In the genomic region with DNA sequence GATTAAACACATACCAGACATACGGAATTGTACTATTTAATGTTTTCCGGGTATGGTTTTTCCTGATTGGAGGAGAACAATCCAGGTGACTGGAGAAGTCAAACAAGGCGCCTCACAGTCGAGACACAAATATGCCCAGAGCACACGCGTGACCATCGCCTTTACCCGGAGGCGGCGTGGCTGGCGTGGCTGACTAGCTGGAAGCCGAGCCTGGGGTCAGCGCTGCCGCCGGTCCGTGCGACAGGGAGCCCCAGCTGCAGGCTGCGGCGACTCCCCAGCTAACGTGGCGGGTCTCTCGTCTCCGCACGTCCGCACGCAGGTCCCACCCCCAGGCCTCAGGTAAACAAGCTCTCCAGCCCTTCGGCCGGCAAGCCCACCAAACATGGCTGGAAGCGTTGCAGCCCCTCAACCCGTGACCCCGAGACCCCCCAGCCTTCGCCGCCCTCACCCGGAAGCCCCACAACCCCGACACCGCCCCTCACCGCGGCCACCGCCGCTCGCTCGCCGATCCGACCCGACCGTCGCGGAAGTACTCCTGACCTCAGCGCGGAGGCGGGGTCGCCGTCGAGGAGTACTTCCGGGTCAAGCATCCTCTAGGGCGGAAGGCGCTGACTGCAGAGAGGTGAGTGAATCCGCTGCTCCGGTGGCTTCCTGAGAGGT, we compare ENCODE assay signal across 8 mouse cellular contexts. TPM values are rescaled to one million over a fixed set of nuclear protein-coding genes. Genes with fewer than 3 reads are reported as not detected.
DNase-seq lines count a peak whose midpoint lies in the region; ATAC-seq and TF ChIP-seq lines count a peak whose summit lies in the region.

A gene (minus strand): TSS at position 527 of the 660 bp plus-strand sequence.
A gene (plus strand): TSS at position 574 of the 660 bp plus-strand sequence.

- peak within 1 kb of the TSS; percentile 86 for H3K9ac ChIP-seq in embryonic facial prominence, embryonic 14.5 days (ENCODE audit: low read depth, low read length)
- peak within 1 kb of the TSS; percentile 84 for H3K9ac ChIP-seq in limb, embryonic 14.5 days (ENCODE audit: low read depth, low read length, severe bottlenecking)
- peak within 1 kb of the TSS; percentile 82 for H3K9ac ChIP-seq in midbrain, postnatal 0 days (replicated peaks; ENCODE audit: low read length, poor library complexity, severe bottlenecking)

- H3K27me3 ChIP-seq in embryonic facial prominence, embryonic 14.5 days (replicated peaks; ENCODE audit: control insufficient read depth, insufficient read depth, low read length), result no peaks in the 10 kb centered on the region
- H3K27me3 ChIP-seq in limb, embryonic 14.5 days (ENCODE audit: control insufficient read depth, insufficient read depth, low read length), result no peaks in the 10 kb centered on the region
- no peaks in the 10 kb centered on the region for H3K27me3 ChIP-seq in midbrain, postnatal 0 days (ENCODE audit: insufficient read depth, low read length)

- H3K4me3 ChIP-seq in embryonic facial prominence, embryonic 14.5 days (ENCODE audit: low read depth, low read length), result peak within 1 kb of the TSS; percentile 91
- peak within 1 kb of the TSS; percentile 89 for H3K4me3 ChIP-seq in limb, embryonic 14.5 days (replicated peaks; ENCODE audit: low read length)
- H3K4me3 ChIP-seq in midbrain, postnatal 0 days (ENCODE audit: low read depth, low read length), result peak within 1 kb of the TSS; percentile 87

- peak within 1 kb of the TSS; percentile 85 for H3K27ac ChIP-seq in embryonic facial prominence, embryonic 14.5 days (replicated peaks; ENCODE audit: low read depth, low read length)
- H3K27ac ChIP-seq in limb, embryonic 14.5 days (replicated peaks; ENCODE audit: low read depth, low read length), result peak within 1 kb of the TSS; percentile 82
- peak within 1 kb of the TSS; percentile 73; the same call in 1 of the 2 replicates for H3K27ac ChIP-seq in midbrain, postnatal 0 days (ENCODE audit: low read depth, low read length)

- ATAC-seq in embryonic facial prominence, embryonic 14.5 days (ENCODE audit: low read depth), result peak; percentile 97
- ATAC-seq in limb, embryonic 14.5 days (ENCODE audit: low FRiP score, low read depth), result peak; percentile 96
- ATAC-seq in midbrain, postnatal 0 days (ENCODE audit: low FRiP score), result peak; percentile 95

- no peaks in the 10 kb centered on the region for H3K9me3 ChIP-seq in embryonic facial prominence, embryonic 14.5 days (ENCODE audit: control insufficient read depth, low read length)
- H3K9me3 ChIP-seq in limb, embryonic 14.5 days (ENCODE audit: control insufficient read depth, low read length), result no peaks in the 10 kb centered on the region
- no peaks in the 10 kb centered on the region for H3K9me3 ChIP-seq in midbrain, postnatal 0 days (ENCODE audit: low read length)

- 0 out of 2 replicates have a peak, but pooled peaks cover 29% of the 10 kb centered on the region for H3K36me3 ChIP-seq in embryonic facial prominence, embryonic 14.5 days (ENCODE audit: control insufficient read depth, insufficient read depth, low read length)
- H3K36me3 ChIP-seq in limb, embryonic 14.5 days (ENCODE audit: control insufficient read depth, insufficient read depth, low read length), result peaks cover 20% of the 10 kb centered on the region
- H3K36me3 ChIP-seq in midbrain, postnatal 0 days (ENCODE audit: insufficient read depth, low read length), result no peaks in the 10 kb centered on the region

- peak within 1 kb of the TSS; percentile 74 for H3K4me2 ChIP-seq in embryonic facial prominence, embryonic 14.5 days (ENCODE audit: low read depth, low read length)
- H3K4me2 ChIP-seq in limb, embryonic 14.5 days (replicated peaks; ENCODE audit: low read depth, low read length, severe bottlenecking), result peak within 1 kb of the TSS; percentile 53
- H3K4me2 ChIP-seq in midbrain, postnatal 0 days (ENCODE audit: low read depth, low read length, poor library complexity, severe bottlenecking), result peak within 1 kb of the TSS; percentile 62

- peaks cover 4% of the 10 kb centered on the region; the same call in 1 of the 2 replicates for H3K4me1 ChIP-seq in embryonic facial prominence, embryonic 14.5 days (ENCODE audit: control insufficient read depth, insufficient read depth, low read length)
- H3K4me1 ChIP-seq in limb, embryonic 14.5 days (ENCODE audit: control insufficient read depth, insufficient read depth, low read length), result peaks cover 7% of the 10 kb centered on the region; the same call in 1 of the 2 replicates
- H3K4me1 ChIP-seq in midbrain, postnatal 0 days (ENCODE audit: insufficient read depth, low read length), result peaks cover 7% of the 10 kb centered on the region; the same call in 1 of the 2 replicates

- 0% methylated on average over 34 of the region's 59 CpGs for WGBS in embryonic facial prominence, embryonic 14.5 days
- WGBS in limb, embryonic 14.5 days, result under 1% methylated on average over 55 of the region's 59 CpGs
- under 1% methylated on average over 58 of the region's 59 CpGs for WGBS in midbrain, postnatal 0 days

- TF ChIP-seq CTCF in midbrain, postnatal 0 days (IDR thresholded peaks at IDR 0.05), result no peak

- TF ChIP-seq POLR2A in limb, embryonic 14.5 days (IDR thresholded peaks at IDR 0.05; ENCODE audit: borderline replicate concordance, extremely low read depth, insufficient read depth, insufficient read length), result peak; percentile 21; the same call in 1 of the 2 replicates

- peak; percentile 81 for DNase-seq in 3T3-L1 (ENCODE audit: low read depth, low spot score)
- DNase-seq in adrenal gland, postnatal 4 days (ENCODE audit: low spot score in 2 of 2), result peak; percentile 87 to 89
- DNase-seq in embryonic facial prominence, embryonic 14.5 days (ENCODE audit: low spot score), result peak; percentile 90
- peak; percentile 91 for DNase-seq in heart, adult 8-10 months (ENCODE audit: low spot score)
- DNase-seq in kidney, adult 9 months, result peak; percentile 91
- DNase-seq in limb, embryonic 14.5 days (ENCODE audit: low spot score), result peak; percentile 88
- DNase-seq in midbrain, postnatal 0 days (ENCODE audit: low spot score), result peak; percentile 90
- peak; percentile 90 to 95 for DNase-seq in spleen, postnatal 14 days (ENCODE audit: low spot score in 2 of 2)

RNA-seq across cellular contexts. Expression of the first gene that starts in this region (rescaled TPM):
- total RNA-seq in adrenal gland, postnatal 4 days (2021), result 10 to 100 TPM; 54.9 to 60.5 TPM
- 47.7 and 49.5 TPM in 2 replicates for polyA plus RNA-seq in embryonic facial prominence, embryonic 14.5 days (2014; fragmentation: Nextera tagmentation; extraction: Ambion mirVana)
- 10 to 100 TPM; 42.2 to 45.8 (median 44.2) TPM for total RNA-seq in heart, adult 8-10 months (2022)
- polyA plus RNA-seq in limb, embryonic 14.5 days (2012; rRNA removed), result 57.3 and 61.8 TPM in 2 replicates
- 50.7 and 53.2 TPM in 2 replicates for polyA plus RNA-seq in limb, embryonic 14.5 days (2014; fragmentation: Nextera tagmentation; extraction: Ambion mirVana)
- total RNA-seq in midbrain, postnatal 0 days (2014; rRNA removed), result 29.5 and 46.4 TPM in 2 replicates
- 50.9 and 51.1 TPM in 2 replicates for polyA plus RNA-seq in midbrain, postnatal 0 days (2015; fragmentation: Nextera tagmentation; extraction: Ambion mirVana)

RNA-seq across cellular contexts. Expression of the second gene that starts in this region (rescaled TPM):
- total RNA-seq in adrenal gland, postnatal 4 days (2021), result 10 to 100 TPM; 41.0 to 45.2 TPM
- 41.0 and 44.4 TPM in 2 replicates for polyA plus RNA-seq in embryonic facial prominence, embryonic 14.5 days (2014; fragmentation: Nextera tagmentation; extraction: Ambion mirVana)
- total RNA-seq in heart, adult 8-10 months (2022), result 10 to 100 TPM in 3 of 4 experiments, 1 to 10 TPM in 1; 9.7 to 13.1 (median 11.2) TPM
- polyA plus RNA-seq in limb, embryonic 14.5 days (2012; rRNA removed), result 26.0 and 30.2 TPM in 2 replicates
- polyA plus RNA-seq in limb, embryonic 14.5 days (2014; fragmentation: Nextera tagmentation; extraction: Ambion mirVana), result 46.5 and 50.7 TPM in 2 replicates
- 47.8 and 51.0 TPM in 2 replicates for total RNA-seq in midbrain, postnatal 0 days (2014; rRNA removed)
- 52.4 and 53.1 TPM in 2 replicates for polyA plus RNA-seq in midbrain, postnatal 0 days (2015; fragmentation: Nextera tagmentation; extraction: Ambion mirVana)

Comparison
In these comparisons a context has a peak if more than half of its experiments do, and no peak if none do; other contexts are left out.
1. Peak in every context shown above with its lines: DNase-seq, ATAC-seq, H3K4me3 ChIP-seq and H3K27ac ChIP-seq.